Mouse (Mus musculus) colon, adult 2 months (tissue): ENCODE data around the gene Gm28079. TPM values are rescaled to one million over a fixed set of nuclear protein-coding genes. Genes with fewer than 3 reads are reported as not detected.

ENCODE experiments used
- polyA plus RNA-seq: library from polyadenylated mRNA; depleted of rRNA; stranded (reverse); fragments of >200 nt; gene quantifications from 2 replicates; pipeline ENCODE4 v1.2.3, GENCODE M21; 2012; rRNA removed

Gene Gm28079
- not detected in 2 replicates for polyA plus RNA-seq

GRCm38 (mm10) chrY:70014799-70015198, at the start of gene Gm28079:
Gene Gm28079, minus strand, starts transcription at chrY:70014899.

